Mouse (Mus musculus) embryonic fibroblast, embryonic 13.5 days (primary cell): ENCODE data around the gene Pigt.

Experiments
- CTCF ChIP-seq: IDR thresholded peaks from 2 replicates; pipeline ENCODE4 v1.5.1; 2011; ENCODE audit warnings: mild to moderate bottlenecking, control low read depth, low read length, moderate library complexity, borderline replicate concordance; ENCODE audit not compliant: insufficient read depth
- POLR2A ChIP-seq: IDR thresholded peaks from 2 replicates; pipeline ENCODE4 v1.6.1; 2011; ENCODE audit warnings: low read depth, mild to moderate bottlenecking, control low read depth, low read length, moderate library complexity

GRCm38 (mm10) chr2:164500511-164500910 is 3.2 kb downstream of the Pigt start:
- TF ChIP-seq CTCF (no peak), POLR2A (no peak)
